Mouse (Mus musculus) MEL (cell line): ENCODE results near the gene Ankrd54. TPM values are rescaled to one million over a fixed set of nuclear protein-coding genes. Genes with fewer than 3 reads are reported as not detected.

Experiments
- DNase-seq: peaks from one replicate; pipeline ENCODE4 v3.0.0; 2011; ENCODE audit warnings: low read depth, low spot score
- H3K27ac ChIP-seq: 2 replicates; pipeline ENCODE4 v1.5.1; 2012; ENCODE audit warnings: low read depth, mild to moderate bottlenecking, control low read depth, low read length, moderate library complexity; ENCODE audit not compliant: control insufficient read depth
- H3K27me3 ChIP-seq, 2 experiments: fragments of 150-350 bp in 1 of 2; sonication (generic) in 1 of 2; 2 replicates each; pipeline ENCODE4 v1.6.1; 2012; ENCODE audit warnings: low read length in 2 of 2, mild to moderate bottlenecking in 2 of 2, improper control_type of control experiment in 1 of 2, moderate library complexity in 1 of 2; ENCODE audit not compliant: insufficient read depth in 2 of 2, control insufficient read depth in 1 of 2
- H3K36me3 ChIP-seq, 2 experiments: 2 replicates each; pipeline ENCODE4 v1.6.1; 2012 to 2014; ENCODE audit warnings: low read length in 2 of 2, improper control_type of control experiment in 1 of 2, inconsistent platforms in 1 of 2, mild to moderate bottlenecking in 1 of 2; ENCODE audit not compliant: insufficient read depth in 2 of 2, control insufficient read depth in 1 of 2
- H3K4me1 ChIP-seq, 2 experiments: fragments of 150-350 bp in 1 of 2; sonication (generic) in 1 of 2; 2 replicates each; pipeline ENCODE4 v1.6.1; 2012; ENCODE audit warnings: low read length in 2 of 2, improper control_type of control experiment in 1 of 2, mild to moderate bottlenecking in 1 of 2; ENCODE audit not compliant: insufficient read depth in 2 of 2, control insufficient read depth in 1 of 2
- H3K4me3 ChIP-seq, 2 experiments: fragments of 150-350 bp in 1 of 2; sonication (generic) in 1 of 2; 2 replicates each; pipeline ENCODE4 v1.5.1; 2012; ENCODE audit warnings: low read depth in 2 of 2, low read length in 2 of 2, mild to moderate bottlenecking in 2 of 2, moderate library complexity in 2 of 2, control low read depth in 1 of 2, improper control_type of control experiment in 1 of 2; ENCODE audit not compliant: control insufficient read depth in 1 of 2, insufficient read depth in 1 of 2
- H3K79me2 ChIP-seq: 2 replicates; pipeline ENCODE4 v1.6.1; 2012; ENCODE audit warnings: mild to moderate bottlenecking, low read length, moderate library complexity; ENCODE audit not compliant: control insufficient read depth, poor library complexity, insufficient read depth
- H3K9ac ChIP-seq: 2 replicates; pipeline ENCODE4 v1.6.1; 2012; ENCODE audit warnings: low read depth, mild to moderate bottlenecking, control low read depth, low read length, moderate library complexity; ENCODE audit not compliant: control insufficient read depth, poor library complexity, severe bottlenecking
- H3K9me3 ChIP-seq: fragments of 150-350 bp; sonication (generic); replicated peaks from 2 replicates; pipeline ENCODE4 v1.6.1; 2012; ENCODE audit warnings: mild to moderate bottlenecking, low read length, improper control_type of control experiment, moderate library complexity; ENCODE audit not compliant: insufficient read depth
- BHLHE40 ChIP-seq: IDR thresholded peaks from 2 replicates; pipeline ENCODE4 v1.6.1; 2012; ENCODE audit warnings: low read depth, mild to moderate bottlenecking, inconsistent platforms, low read length, improper control_type of control experiment, borderline replicate concordance
- CHD1 ChIP-seq: IDR thresholded peaks from 2 replicates; pipeline ENCODE4 v1.6.1; 2012; ENCODE audit warnings: low read depth, mild to moderate bottlenecking, inconsistent platforms, low read length, improper control_type of control experiment
- CHD2 ChIP-seq: IDR thresholded peaks from 2 replicates; pipeline ENCODE4 v1.6.1; 2011; ENCODE audit warnings: low read length, improper control_type of control experiment
- CTCF ChIP-seq, 3 experiments: IDR thresholded peaks in 2 of 3; conservative IDR thresholded peaks in 1 of 3; 2 replicates each; pipeline ENCODE4 v1.5.1; 2011 to 2012; ENCODE audit warnings: low read length in 3 of 3, low read depth in 2 of 3, mild to moderate bottlenecking in 2 of 3, improper control_type of control experiment in 1 of 3, inconsistent platforms in 1 of 3, mixed read lengths in 1 of 3, moderate library complexity in 1 of 3; ENCODE audit not compliant: control insufficient read depth in 1 of 3, insufficient read depth in 1 of 3, poor library complexity in 1 of 3, severe bottlenecking in 1 of 3
- E2F4 ChIP-seq: IDR thresholded peaks from 2 replicates; pipeline ENCODE4 v1.6.1; 2011; ENCODE audit warnings: low read depth, low read length, improper control_type of control experiment, borderline replicate concordance
- ELF1 ChIP-seq: IDR thresholded peaks from 2 replicates; pipeline ENCODE4 v1.6.1; 2014; ENCODE audit warnings: low read depth, mild to moderate bottlenecking, inconsistent platforms, low read length, improper control_type of control experiment, moderate library complexity
- ETS1 ChIP-seq: IDR thresholded peaks from 2 replicates; pipeline ENCODE4 v1.6.1; 2012; ENCODE audit warnings: low read depth, mild to moderate bottlenecking, inconsistent platforms, low read length, improper control_type of control experiment, moderate library complexity
- GABPA ChIP-seq: IDR thresholded peaks from 2 replicates; pipeline ENCODE4 v1.6.1; 2012; ENCODE audit warnings: low read depth, mild to moderate bottlenecking, inconsistent platforms, low read length, improper control_type of control experiment, moderate library complexity
- HCFC1 ChIP-seq: IDR thresholded peaks from 2 replicates; pipeline ENCODE4 v1.6.1; 2012; ENCODE audit warnings: low read depth, mild to moderate bottlenecking, inconsistent platforms, low read length, improper control_type of control experiment, moderate library complexity
- JUND ChIP-seq: IDR thresholded peaks from 2 replicates; pipeline ENCODE4 v1.6.1; 2011; ENCODE audit warnings: low read depth, mild to moderate bottlenecking, improper control_type of control experiment, low read length
- MEF2A ChIP-seq: IDR thresholded peaks from 2 replicates; pipeline ENCODE4 v1.6.1; 2014; ENCODE audit warnings: low read depth, mild to moderate bottlenecking, inconsistent platforms, low read length, improper control_type of control experiment; ENCODE audit not compliant: poor library complexity, insufficient replicate concordance, severe bottlenecking; ENCODE audit errors: extremely low read depth
- MXI1 ChIP-seq: IDR thresholded peaks from 2 replicates; pipeline ENCODE4 v1.6.1; 2011; ENCODE audit warnings: mild to moderate bottlenecking, low read depth, low read length, improper control_type of control experiment
- NELFE ChIP-seq: IDR thresholded peaks from 2 replicates; pipeline ENCODE4 v1.6.1; 2011; ENCODE audit warnings: low read depth, low read length, improper control_type of control experiment
- NRF1 ChIP-seq: IDR thresholded peaks from 2 replicates; pipeline ENCODE4 v1.6.1; 2014; ENCODE audit warnings: low read depth, mild to moderate bottlenecking, inconsistent platforms, low read length, improper control_type of control experiment, moderate library complexity; ENCODE audit not compliant: poor library complexity, insufficient read depth, severe bottlenecking
- POLR2A ChIP-seq, 2 experiments: IDR thresholded peaks; 2 replicates each; pipeline ENCODE4 v1.6.1; 2011 to 2012; ENCODE audit warnings: low read length in 2 of 2, mild to moderate bottlenecking in 2 of 2, control low read depth in 1 of 2, improper control_type of control experiment in 1 of 2, low read depth in 1 of 2, moderate library complexity in 1 of 2; ENCODE audit not compliant: control insufficient read depth in 1 of 2, insufficient read depth in 1 of 2, poor library complexity in 1 of 2
- RAD21 ChIP-seq: IDR thresholded peaks from 2 replicates; pipeline ENCODE4 v1.6.1; 2011; ENCODE audit warnings: mild to moderate bottlenecking, low read depth, low read length, improper control_type of control experiment
- SIN3A ChIP-seq: IDR thresholded peaks from 2 replicates; pipeline ENCODE4 v1.6.1; 2012; ENCODE audit warnings: low read length, improper control_type of control experiment, inconsistent platforms
- TBP ChIP-seq: IDR thresholded peaks from 2 replicates; pipeline ENCODE4 v1.8.0; 2011; ENCODE audit warnings: low read depth, low read length, improper control_type of control experiment
- TCF12 ChIP-seq: IDR thresholded peaks from 2 replicates; pipeline ENCODE4 v1.6.1; 2014; ENCODE audit warnings: low read depth, mild to moderate bottlenecking, inconsistent platforms, low read length, improper control_type of control experiment, moderate library complexity
- UBTF ChIP-seq: IDR thresholded peaks from 2 replicates; pipeline ENCODE4 v1.6.1; 2012; ENCODE audit warnings: low read depth, mild to moderate bottlenecking, inconsistent platforms, low read length, improper control_type of control experiment, moderate library complexity, borderline replicate concordance; ENCODE audit not compliant: insufficient read depth
- USF2 ChIP-seq, 2 experiments: IDR thresholded peaks; 2 replicates each; pipeline ENCODE4 v1.6.1; 2011 to 2012; ENCODE audit warnings: improper control_type of control experiment in 2 of 2, low read length in 2 of 2, borderline replicate concordance in 1 of 2, inconsistent platforms in 1 of 2, low read depth in 1 of 2, mild to moderate bottlenecking in 1 of 2; ENCODE audit not compliant: insufficient read depth in 1 of 2
- ZC3H11A ChIP-seq: IDR thresholded peaks from 2 replicates; pipeline ENCODE4 v1.6.1; 2012; ENCODE audit warnings: low read depth, mild to moderate bottlenecking, inconsistent platforms, low read length, improper control_type of control experiment
- ZMIZ1 ChIP-seq: IDR thresholded peaks from 2 replicates; pipeline ENCODE4 v1.6.1; 2012; ENCODE audit warnings: low read depth, mild to moderate bottlenecking, inconsistent platforms, low read length, improper control_type of control experiment, moderate library complexity
- ZNF384 ChIP-seq: IDR thresholded peaks from 2 replicates; pipeline ENCODE4 v1.6.1; 2012; ENCODE audit warnings: low read depth, mild to moderate bottlenecking, inconsistent platforms, low read length, improper control_type of control experiment
- polyA plus RNA-seq, 2 experiments: library from polyadenylated mRNA; stranded (reverse) in 1 of 2; unstranded in 1 of 2; fragments of >175 nt in 1 of 2; fragments of >200 nt in 1 of 2; gene quantifications; 2 replicates each; pipeline versions ENCODE4 v1.2.1 to v1.2.4; 2012; ENCODE audit warnings: low replicate concordance in 2 of 2, low read depth in 1 of 2; ENCODE audit not compliant: insufficient read length in 2 of 2, insufficient read depth in 1 of 2, missing spikeins in 1 of 2
- total RNA-seq: library from RNA; depleted of rRNA; stranded (reverse); fragments of 300-350 nt; gene quantifications from 2 replicates; pipeline ENCODE4 v1.2.3, GENCODE M21; 2012

Ankrd54 gene
- total and polyA plus RNA-seq, 3 experiments: 42.3 to 62.2 TPM; not detected in 1

GRCm38 (mm10) chr15:79044837-79045236 is 17.9 kb downstream of the Ankrd54 start:
- Histone ChIP-seq H3K36me3 (no peaks in the 10 kb centered on the region), H3K9me3 (no peaks in the 10 kb centered on the region), H3K79me2 (no peaks in the 10 kb centered on the region; the same call in 1 of the 2 replicates), H3K4me3 (no peak overlapping the region), H3K27ac (no peak overlapping the region), H3K27me3 (no peaks in the 10 kb centered on the region), H3K9ac (no peak overlapping the region)
- DNase-seq: no peak
- TF ChIP-seq HCFC1 (no peak), E2F4 (no peak), JUND (no peak), ZMIZ1 (no peak), CHD1 (no peak), MXI1 (no peak), UBTF (no peak), ZNF384 (no peak), TBP (no peak)
- TF ChIP-seq, all 39 proteins: peak for 0
- H3K4me1 ChIP-seq: peaks cover 0 to 8% of the 10 kb centered on the region in 2 experiments; a peak in 2 of 4 replicates

DNA sequence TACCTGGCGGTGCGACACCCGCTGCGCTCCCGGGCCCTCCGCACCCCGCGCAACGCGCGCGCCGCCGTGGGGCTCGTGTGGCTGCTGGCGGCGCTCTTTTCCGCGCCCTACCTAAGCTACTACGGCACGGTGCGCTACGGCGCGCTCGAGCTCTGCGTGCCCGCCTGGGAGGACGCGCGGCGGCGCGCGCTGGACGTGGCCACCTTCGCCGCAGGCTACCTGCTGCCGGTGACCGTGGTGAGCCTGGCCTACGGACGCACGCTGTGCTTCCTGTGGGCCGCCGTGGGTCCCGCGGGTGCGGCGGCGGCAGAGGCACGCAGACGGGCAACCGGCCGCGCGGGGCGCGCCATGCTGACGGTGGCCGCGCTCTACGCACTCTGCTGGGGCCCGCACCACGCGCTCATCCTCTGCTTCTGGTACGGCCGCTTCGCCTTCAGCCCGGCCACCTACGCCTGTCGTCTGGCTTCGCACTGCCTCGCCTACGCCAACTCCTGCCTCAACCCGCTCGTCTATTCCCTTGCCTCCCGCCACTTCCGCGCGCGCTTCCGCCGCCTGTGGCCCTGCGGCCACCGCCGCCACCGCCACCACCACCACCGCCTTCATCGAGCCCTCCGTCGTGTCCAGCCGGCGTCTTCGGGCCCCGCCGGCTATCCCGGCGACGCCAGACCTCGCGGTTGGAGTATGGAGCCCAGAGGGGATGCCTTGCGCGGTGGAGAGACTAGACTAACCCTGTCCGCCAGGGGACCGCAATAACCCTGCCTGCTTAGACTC is 19.8 kb downstream of the Ankrd54 start:
- no peaks in the 10 kb centered on the region for H3K36me3 ChIP-seq
- H3K4me3 ChIP-seq: no peak overlapping the region
- H3K27me3 ChIP-seq: no peaks in the 10 kb centered on the region
- H3K27ac ChIP-seq: no peak overlapping the region
- TF ChIP-seq HCFC1 (no peak), E2F4 (no peak), NRF1 (no peak), MEF2A (no peak), CTCF (IDR thresholded peaks at IDR 0.05 in 2 of 3, conservative IDR thresholded peaks at IDR 0.05 in 1 of 3; ENCODE audit: control insufficient read depth in 1 of 3, insufficient read depth in 1 of 3, low read depth in 2 of 3, low read length in 3 of 3, poor library complexity in 1 of 3, severe bottlenecking in 1 of 3) (no peak), BHLHE40 (no peak), ZC3H11A (no peak), UBTF (no peak), RAD21 (no peak), SIN3A (no peak), NELFE (no peak), ETS1 (no peak), JUND (no peak), ELF1 (no peak), CHD2 (no peak), POLR2A (IDR thresholded peaks at IDR 0.05; ENCODE audit: control insufficient read depth in 1 of 2, insufficient read depth in 1 of 2, low read depth in 1 of 2, low read length in 2 of 2, poor library complexity in 1 of 2) (no peak), USF2 (IDR thresholded peaks at IDR 0.05; ENCODE audit: borderline replicate concordance in 1 of 2, insufficient read depth in 1 of 2, low read depth in 1 of 2, low read length in 2 of 2) (no peak), GABPA (no peak), TCF12 (no peak)
- TF ChIP-seq, all 39 proteins: peak for 0
- H3K79me2 ChIP-seq: no peaks in the 10 kb centered on the region; the same call in 1 of the 2 replicates
- H3K4me1 ChIP-seq: peaks cover 0 to 12% of the 10 kb centered on the region in 2 experiments; a peak in 2 of 4 replicates
- DNase-seq: no peak
- no peaks in the 10 kb centered on the region for H3K9me3 ChIP-seq
- no peak overlapping the region for H3K9ac ChIP-seq
